Mouse (Mus musculus) adrenal gland, adult 18-20 months (tissue): ENCODE results near the gene Senp5. TPM values are rescaled to one million over a fixed set of nuclear protein-coding genes. Genes with fewer than 3 reads are reported as not detected.
A peak's percentile ranks its signal among the peaks of the same experiment; 100 is the strongest.

Experiments
- DNase-seq, 2 experiments: peaks; one replicate each; pipeline ENCODE4 v3.0.0; 2021 to 2022; ENCODE audit warnings: low spot score in 2 of 2
- total RNA-seq, 2 experiments: library from RNA; stranded (reverse); gene quantifications; 1 replicate in 1 of 2; 2 replicates in 1 of 2; pipeline ENCODE4 v1.2.3; 2021

Senp5 gene
- total RNA-seq, 2 experiments from 2014 or later, result 22.9 to 25.7 TPM

GRCm38 (mm10) chr16:31943980-31944379 is 59.1 kb downstream of the Senp5 start:
- DNase-seq, result peak; percentile 65 to 74

GRCm38 (mm10) chr16:31940586-31940985 is 62.5 kb downstream of the Senp5 start:
- DNase-seq, result no peak

GRCm38 (mm10) chr16:31938856-31939255 is 64.2 kb downstream of the Senp5 start:
- no peak for DNase-seq

- DNase-seq, result no peak
Measured at GRCm38 (mm10) chr16:31936568-31936967, 66.5 kb downstream of the Senp5 start.

- no peak for DNase-seq
Measured at GRCm38 (mm10) chr16:31935091-31935979, 67.8 kb downstream of the Senp5 start.

GRCm38 (mm10) chr16:31934550-31935010 is 68.5 kb downstream of the Senp5 start:
- no peak for DNase-seq

- DNase-seq, result peak; percentile 40 to 41
Measured at GRCm38 (mm10) chr16:31933751-31934549, 69.1 kb downstream of the Senp5 start, which contains the start of gene Pigz. Gene Pigz, plus strand, starts transcription at chr16:31933851.

GRCm38 (mm10) chr16:31932840-31933697 is 70.0 kb downstream of the Senp5 start:
- DNase-seq, result peak; percentile 71 to 76

- DNase-seq, result no peak
Measured at GRCm38 (mm10) chr16:31932255-31932654, 70.8 kb downstream of the Senp5 start.

- DNase-seq, result no peak
Measured at GRCm38 (mm10) chr16:31931330-31931729, 71.8 kb downstream of the Senp5 start.

- DNase-seq, result no peak
Measured at GRCm38 (mm10) chr16:31927412-31927811, 75.7 kb downstream of the Senp5 start.

- no peak for DNase-seq
Measured at GRCm38 (mm10) chr16:31926547-31927182, 76.4 kb downstream of the Senp5 start.

- no peak for DNase-seq
Measured at GRCm38 (mm10) chr16:31926091-31926490, 77.0 kb downstream of the Senp5 start.

- DNase-seq, result no peak
Measured at GRCm38 (mm10) chr16:31924368-31924767, 78.7 kb downstream of the Senp5 start.

- DNase-seq, result peak; percentile 68 to 73
Measured at GRCm38 (mm10) chr16:31918248-31918724, 84.8 kb downstream of the Senp5 start.

- no peak for DNase-seq
Measured at GRCm38 (mm10) chr16:31917776-31918175, 85.3 kb downstream of the Senp5 start.

GRCm38 (mm10) chr16:31910281-31910847 is 92.7 kb downstream of the Senp5 start:
- no peak for DNase-seq
